Mouse (Mus musculus): Measurements from ENCODE around the gene D17Wsu92e.

DNA sequence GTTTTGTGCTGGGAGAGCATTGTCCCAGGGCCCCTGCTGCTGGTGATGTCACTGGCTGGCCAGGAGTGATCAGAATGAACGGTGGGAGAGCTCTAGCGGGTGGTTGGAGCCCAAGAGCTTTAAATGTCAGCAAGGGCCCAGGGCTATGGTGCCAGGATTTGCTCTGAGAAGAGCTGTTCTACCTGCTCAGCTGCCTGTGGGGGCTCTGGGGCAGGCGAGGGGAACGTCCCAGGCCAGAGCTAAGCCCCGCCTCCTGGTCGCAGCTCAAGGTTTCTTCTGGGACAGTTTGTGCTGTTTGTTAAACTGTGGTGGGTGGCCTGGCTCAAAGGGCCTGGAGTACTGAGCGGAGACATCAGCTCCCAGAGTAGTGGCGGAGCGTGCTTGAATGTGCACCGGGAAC, 95.0 kb downstream of the D17Wsu92e start:
- TF ChIP-seq CTCF (IDR thresholded peaks at IDR 0.05; ENCODE audit: low read depth, low read length) (no peak), POLR2A (IDR thresholded peaks at IDR 0.05; ENCODE audit: extremely low read depth, insufficient read depth, low read length) (no peak)
